In the genomic region with DNA sequence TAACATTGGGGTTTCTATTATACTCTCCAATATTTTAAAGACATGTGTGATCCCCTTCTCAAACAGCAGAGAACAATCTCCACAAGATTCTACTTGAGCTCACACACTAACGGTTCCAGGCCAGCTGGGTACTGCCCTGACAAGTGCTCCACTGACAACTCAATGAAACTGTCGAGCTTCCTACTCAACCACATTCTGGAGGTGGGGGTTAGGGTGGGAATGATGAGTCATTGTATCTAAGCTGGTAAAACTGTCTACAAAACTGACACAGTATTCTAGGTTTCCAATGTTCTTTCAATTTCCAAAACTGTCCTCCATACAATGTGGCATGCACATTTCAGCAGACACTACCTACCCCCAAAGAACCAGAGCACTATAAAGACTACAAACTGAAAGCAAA, we compare ENCODE assay signal across 8 mouse cellular contexts. TPM values are rescaled to one million over a fixed set of nuclear protein-coding genes. Genes with fewer than 3 reads are reported as not detected.
A peak's percentile ranks its signal among the peaks of the same experiment; 100 is the strongest.
DNase-seq lines count a peak whose midpoint lies in the region; ATAC-seq and TF ChIP-seq lines count a peak whose summit lies in the region.

No protein-coding gene starts in this region.

- no peak overlapping the region for H3K9ac ChIP-seq in forebrain, embryonic 11.5 days (ENCODE audit: low read length)
- H3K9ac ChIP-seq in forebrain, postnatal 0 days: no peak overlapping the region
- H3K9ac ChIP-seq in hindbrain, embryonic 13.5 days: no peak overlapping the region

- 33% methylated on average over 2 of the region's 2 CpGs for WGBS in forebrain, embryonic 11.5 days
- 10% methylated on average over 2 of the region's 2 CpGs for WGBS in forebrain, postnatal 0 days
- WGBS in hindbrain, embryonic 13.5 days: 23% methylated on average over 2 of the region's 2 CpGs

- TF ChIP-seq CTCF in forebrain, postnatal 0 days (IDR thresholded peaks at IDR 0.05; ENCODE audit: low read depth): no peak
- TF ChIP-seq CTCF in testis, adult 2 months (IDR thresholded peaks at IDR 0.05; ENCODE audit: control insufficient read depth, insufficient read depth, insufficient replicate concordance, low read depth, low read length): no peak

- H3K27me3 ChIP-seq in forebrain, embryonic 11.5 days (ENCODE audit: control insufficient read depth, insufficient read depth, low read length): no peaks in the 10 kb centered on the region
- H3K27me3 ChIP-seq in forebrain, postnatal 0 days (ENCODE audit: insufficient read depth, low read length): no peaks in the 10 kb centered on the region
- H3K27me3 ChIP-seq in testis, adult 2 months (ENCODE audit: control insufficient read depth, insufficient read depth, low read length): no peaks in the 10 kb centered on the region
- no peaks in the 10 kb centered on the region for H3K27me3 ChIP-seq in hindbrain, embryonic 13.5 days
- H3K27me3 ChIP-seq in splenic B cell, adult 2 months (ENCODE audit: control insufficient read depth, insufficient read depth, low read length, poor library complexity, severe bottlenecking): no peaks in the 10 kb centered on the region

- no peak for TF ChIP-seq POLR2A in testis, adult 2 months (IDR thresholded peaks at IDR 0.05; ENCODE audit: control insufficient read depth, low read depth, low read length)

- H3K27ac ChIP-seq in forebrain, embryonic 11.5 days (ENCODE audit: low read depth, low read length): no peak overlapping the region
- H3K27ac ChIP-seq in forebrain, postnatal 0 days (ENCODE audit: low read depth, low read length): no peak overlapping the region
- H3K27ac ChIP-seq in testis, adult 2 months (ENCODE audit: control insufficient read depth, insufficient read depth, low read depth, low read length): peak overlapping the region; percentile 54; the same call in 1 of the 2 replicates
- H3K27ac ChIP-seq in hindbrain, embryonic 13.5 days: no peak overlapping the region

- H3K4me1 ChIP-seq in forebrain, embryonic 11.5 days (replicated peaks; ENCODE audit: control insufficient read depth, insufficient read depth, low read length): peaks cover 5% of the 10 kb centered on the region; the same call in 1 of the 2 replicates
- peaks cover 24% of the 10 kb centered on the region for H3K4me1 ChIP-seq in forebrain, postnatal 0 days (ENCODE audit: insufficient read depth)
- H3K4me1 ChIP-seq in testis, adult 2 months (ENCODE audit: control insufficient read depth, insufficient read depth, low read length): peaks cover 11% of the 10 kb centered on the region
- H3K4me1 ChIP-seq in hindbrain, embryonic 13.5 days (replicated peaks): peaks cover 38% of the 10 kb centered on the region

- no peak for DNase-seq in forebrain, embryonic 11.5 days (ENCODE audit: low spot score)
- DNase-seq in forebrain, postnatal 0 days: no peak
- no peak for DNase-seq in testis, postnatal 14 days (ENCODE audit: low spot score)
- peak; percentile 20 for DNase-seq in splenic B cell, adult 2 months (ENCODE audit: low read depth, low spot score)
- DNase-seq in spleen, adult 18-20 months: no peak
- DNase-seq in cerebellum, adult 9-10 months: no peak

- no peak overlapping the region for H3K4me3 ChIP-seq in forebrain, embryonic 11.5 days (ENCODE audit: low read depth, low read length)
- H3K4me3 ChIP-seq in forebrain, postnatal 0 days (ENCODE audit: low read depth, low read length): no peak overlapping the region
- H3K4me3 ChIP-seq in testis, adult 2 months (ENCODE audit: control insufficient read depth, low read depth, low read length): no peak overlapping the region
- no peak overlapping the region for H3K4me3 ChIP-seq in hindbrain, embryonic 13.5 days

- no peaks in the 10 kb centered on the region for H3K36me3 ChIP-seq in forebrain, embryonic 11.5 days (ENCODE audit: control insufficient read depth, insufficient read depth, low read length)
- H3K36me3 ChIP-seq in forebrain, postnatal 0 days (ENCODE audit: insufficient read depth): no peaks in the 10 kb centered on the region
- H3K36me3 ChIP-seq in testis, adult 2 months (ENCODE audit: control insufficient read depth, insufficient read depth, low read length): no peaks in the 10 kb centered on the region
- peaks cover 9% of the 10 kb centered on the region for H3K36me3 ChIP-seq in hindbrain, embryonic 13.5 days
- H3K36me3 ChIP-seq in splenic B cell, adult 2 months (ENCODE audit: control insufficient read depth, insufficient read depth, low read length, poor library complexity, severe bottlenecking): peaks cover 5% of the 10 kb centered on the region; the same call in 1 of the 2 replicates

- no peak for ATAC-seq in forebrain, embryonic 11.5 days (replicated peaks; ENCODE audit: low FRiP score)
- ATAC-seq in forebrain, postnatal 0 days: no peak
- no peak for ATAC-seq in hindbrain, embryonic 13.5 days (ENCODE audit: low FRiP score)

- peak overlapping the region; percentile 6; the same call in 1 of the 2 replicates for H3K4me2 ChIP-seq in forebrain, embryonic 11.5 days (ENCODE audit: low read depth, low read length, severe bottlenecking)
- no peak overlapping the region for H3K4me2 ChIP-seq in forebrain, postnatal 0 days (ENCODE audit: low read depth)
- H3K4me2 ChIP-seq in hindbrain, embryonic 13.5 days: 0 out of 2 replicates have a peak overlapping the region, but pooled peaks have one; percentile 6

- H3K9me3 ChIP-seq in forebrain, embryonic 11.5 days (ENCODE audit: control insufficient read depth, low read length): no peaks in the 10 kb centered on the region
- no peaks in the 10 kb centered on the region for H3K9me3 ChIP-seq in forebrain, postnatal 0 days (ENCODE audit: low read length)
- no peaks in the 10 kb centered on the region for H3K9me3 ChIP-seq in hindbrain, embryonic 13.5 days

RNA-seq across cellular contexts. Expression of a gene that starts 4.8 kb away (rescaled TPM):
- 274 and 313 TPM in 2 replicates for polyA plus RNA-seq in forebrain, embryonic 11.5 days (2014; fragmentation: Nextera tagmentation; extraction: Ambion mirVana)
- total RNA-seq in forebrain, postnatal 0 days (2014; rRNA removed): 35.9 and 45.7 TPM in 2 replicates
- 93.0 and 120 TPM in 2 replicates for polyA plus RNA-seq in forebrain, postnatal 0 days (2015; fragmentation: Nextera tagmentation; extraction: Ambion mirVana)
- 19.3 and 28.3 TPM in 2 replicates for polyA plus RNA-seq in testis, adult 2 months (2012; rRNA removed)
- polyA plus RNA-seq in hindbrain, embryonic 13.5 days (2015; fragmentation: Nextera tagmentation; extraction: Ambion mirVana): 143 and 182 TPM in 2 replicates

RNA-seq across cellular contexts. Expression of a gene that starts 4.9 kb away (rescaled TPM):
- 2.8 and 3.4 TPM in 2 replicates for polyA plus RNA-seq in forebrain, embryonic 11.5 days (2014; fragmentation: Nextera tagmentation; extraction: Ambion mirVana)
- total RNA-seq in forebrain, postnatal 0 days (2014; rRNA removed): 5.0 and 9.0 TPM in 2 replicates
- 3.1 and 3.3 TPM in 2 replicates for polyA plus RNA-seq in forebrain, postnatal 0 days (2015; fragmentation: Nextera tagmentation; extraction: Ambion mirVana)
- polyA plus RNA-seq in testis, adult 2 months (2012; rRNA removed): 14.1 and 17.2 TPM in 2 replicates
- polyA plus RNA-seq in hindbrain, embryonic 13.5 days (2015; fragmentation: Nextera tagmentation; extraction: Ambion mirVana): 3.9 and 4.0 TPM in 2 replicates
